ENCODE assay signal across 24 mouse cellular contexts in genomic region chr3:96292641-96293040, GRCm38 (mm10). TPM values are rescaled to one million over a fixed set of nuclear protein-coding genes. Genes with fewer than 3 reads are reported as not detected.
DNase-seq lines count a peak whose midpoint lies in the region; ATAC-seq and TF ChIP-seq lines count a peak whose summit lies in the region.
"Had no signal": no experiment of that assay in that cellular context is flagged by ENCODE, and none has a peak within 500 bp of the region (broad histone marks: within the 10 kb centered on the region; RNA-seq: fewer than 3 reads in every experiment).

No protein-coding gene starts in this region.

- no peaks in the 10 kb centered on the region for H3K9me3 ChIP-seq in liver, postnatal 0 days (ENCODE audit: low read length)
- no peaks in the 10 kb centered on the region for H3K9me3 ChIP-seq in liver, embryonic 11.5 days (ENCODE audit: control insufficient read depth, low read length)
- H3K9me3 ChIP-seq: embryonic facial prominence, embryonic 12.5 days; forebrain, embryonic 15.5 days; G1E; hindbrain, embryonic 10.5 days; hindbrain, embryonic 15.5 days had no signal

- TF ChIP-seq CTCF in liver, postnatal 0 days (IDR thresholded peaks at IDR 0.05; ENCODE audit: low read depth): no peak
- TF ChIP-seq CTCF in bone marrow macrophage, adult 2 months (IDR thresholded peaks at IDR 0.05; ENCODE audit: low read depth, low read length): no peak

- no peaks in the 10 kb centered on the region for H3K36me3 ChIP-seq in liver, postnatal 0 days (replicated peaks; ENCODE audit: insufficient read depth, low read length)
- no peaks in the 10 kb centered on the region for H3K36me3 ChIP-seq in liver, embryonic 11.5 days (ENCODE audit: control insufficient read depth, insufficient read depth, low read length)
- H3K36me3 ChIP-seq: embryonic facial prominence, embryonic 12.5 days; forebrain, embryonic 15.5 days; G1E; heart, embryonic 12.5 days; hindbrain, embryonic 10.5 days; hindbrain, embryonic 15.5 days had no signal

- no peak overlapping the region for H3K27ac ChIP-seq in liver, postnatal 0 days (ENCODE audit: low read depth)
- H3K27ac ChIP-seq in liver, embryonic 11.5 days (ENCODE audit: low read depth, low read length): no peak overlapping the region
- H3K27ac ChIP-seq in bone marrow macrophage, adult 2 months (ENCODE audit: insufficient read depth, low read depth, low read length): peak overlapping the region; percentile 96
- H3K27ac ChIP-seq: embryonic facial prominence, embryonic 12.5 days; forebrain, embryonic 15.5 days; hindbrain, embryonic 10.5 days; hindbrain, embryonic 15.5 days had no signal

- 0 out of 2 replicates have a peak, but pooled peaks cover 2% of the 10 kb centered on the region for H3K4me1 ChIP-seq in liver, postnatal 0 days (ENCODE audit: insufficient read depth)
- no peaks in the 10 kb centered on the region for H3K4me1 ChIP-seq in liver, embryonic 11.5 days (replicated peaks; ENCODE audit: control insufficient read depth, insufficient read depth, low read length)
- H3K4me1 ChIP-seq in bone marrow macrophage, adult 2 months (ENCODE audit: control insufficient read depth, insufficient read depth, low read length): peaks cover 26% of the 10 kb centered on the region
- H3K4me1 ChIP-seq: embryonic facial prominence, embryonic 12.5 days; forebrain, embryonic 15.5 days; heart, embryonic 12.5 days; hindbrain, embryonic 10.5 days; hindbrain, embryonic 15.5 days had no signal

- no peak for DNase-seq in liver, postnatal 0 days
- no peak for DNase-seq in liver, embryonic 11.5 days (ENCODE audit: low spot score)
- peak; percentile 75 for DNase-seq in ES-CJ7 (ENCODE audit: low read depth, low spot score)
- DNase-seq in layer of hippocampus, adult 9-10 months (ENCODE audit: low spot score): no peak
- no peak for DNase-seq in lung, adult 18-20 months
- DNase-seq: adrenal gland, postnatal 14 days; cerebellum, adult 11-12 months; cerebellum, adult 9-10 months; cerebellum, postnatal 25 days; gastrocnemius, postnatal 36 days; heart, adult 18-20 months had no signal

- 0 out of 2 replicates have a peak overlapping the region, but pooled peaks have one; percentile 30 for H3K9ac ChIP-seq in liver, postnatal 0 days (replicated peaks)
- no peak overlapping the region for H3K9ac ChIP-seq in liver, embryonic 11.5 days (ENCODE audit: low read depth, low read length)
- H3K9ac ChIP-seq: embryonic facial prominence, embryonic 12.5 days; forebrain, embryonic 15.5 days; heart, embryonic 12.5 days; hindbrain, embryonic 15.5 days had no signal

- no peak for TF ChIP-seq EP300 in liver, postnatal 0 days (IDR thresholded peaks at IDR 0.05; ENCODE audit: low read depth)

- TF ChIP-seq POLR2A in bone marrow macrophage, adult 2 months (IDR thresholded peaks at IDR 0.05; ENCODE audit: borderline replicate concordance, low read depth, low read length): no peak

- H3K4me2 ChIP-seq in liver, postnatal 0 days (ENCODE audit: low read depth, low read length): no peak overlapping the region
- H3K4me2 ChIP-seq in liver, embryonic 11.5 days: no peak overlapping the region
- H3K4me2 ChIP-seq: embryonic facial prominence, embryonic 12.5 days; forebrain, embryonic 15.5 days; heart, embryonic 12.5 days; hindbrain, embryonic 15.5 days had no signal

- 65% methylated on average over 6 of the region's 6 CpGs for WGBS in liver, postnatal 0 days (ENCODE audit: insufficient replicate concordance)
- 63% methylated on average over 6 of the region's 6 CpGs for WGBS in liver, embryonic 11.5 days

- 0 out of 2 replicates have a peak overlapping the region, but pooled peaks have one; percentile 5 for H3K4me3 ChIP-seq in liver, postnatal 0 days (ENCODE audit: low read depth, low read length)
- no peak overlapping the region for H3K4me3 ChIP-seq in liver, embryonic 11.5 days (ENCODE audit: low read depth, low read length)
- peak overlapping the region; percentile 58 for H3K4me3 ChIP-seq in bone marrow macrophage, adult 2 months (ENCODE audit: insufficient read depth, low read length)
- H3K4me3 ChIP-seq: embryonic facial prominence, embryonic 12.5 days; forebrain, embryonic 15.5 days; heart, embryonic 12.5 days; hindbrain, embryonic 10.5 days; hindbrain, embryonic 15.5 days had no signal

- ATAC-seq in liver, postnatal 0 days: no peak
- ATAC-seq in liver, embryonic 11.5 days (replicated peaks; ENCODE audit: low FRiP score): no peak
- no peak for ATAC-seq in monocyte, adult 5-6 weeks (replicated peaks; ENCODE audit: insufficient number of reproducible peaks, low FRiP score, low TSS enrichment, poor library complexity, severe bottlenecking)
- ATAC-seq: activated CD4-positive, CD25-positive, alpha-beta regulatory T cell, adult 4 months; forebrain, embryonic 15.5 days had no signal

- H3K27me3 ChIP-seq in liver, postnatal 0 days (ENCODE audit: insufficient read depth, low read length): no peaks in the 10 kb centered on the region
- H3K27me3 ChIP-seq in liver, embryonic 11.5 days (replicated peaks; ENCODE audit: control insufficient read depth, insufficient read depth, low read length): no peaks in the 10 kb centered on the region
- H3K27me3 ChIP-seq: embryonic facial prominence, embryonic 12.5 days; forebrain, embryonic 15.5 days; hindbrain, embryonic 15.5 days had no signal

RNA-seq across cellular contexts. Expression of gene Fcgr1, which starts 1.1 kb away (rescaled TPM):
- polyA plus RNA-seq in liver, postnatal 0 days (2015; fragmentation: Nextera tagmentation; extraction: Ambion mirVana): 6.2 and 8.7 TPM in 2 replicates
- polyA plus RNA-seq in liver, embryonic 11.5 days (2014; fragmentation: Nextera tagmentation; extraction: Ambion mirVana): 4.1 TPM in 2 replicates
- 153 and 166 TPM in 2 replicates for polyA plus RNA-seq in bone marrow macrophage, adult 2 months (2012; ENCODE audit: insufficient read depth, insufficient read length, missing spikeins)
- total RNA-seq in monocyte, adult 5-6 weeks (2017): 11.6 to 16.4 TPM (median 12.6 TPM) in 3 replicates
- polyA plus RNA-seq: activated CD4-positive, CD25-positive, alpha-beta regulatory T cell, adult 4 months; G1E had no signal

RNA-seq across cellular contexts. Expression of gene Hist2h2bb, which starts 23.1 kb away (rescaled TPM):
- polyA plus RNA-seq in liver, postnatal 0 days (2015; fragmentation: Nextera tagmentation; extraction: Ambion mirVana): 9.4 and 11.0 TPM in 2 replicates
- polyA plus RNA-seq in liver, embryonic 11.5 days (2014; fragmentation: Nextera tagmentation; extraction: Ambion mirVana): 15.1 and 18.9 TPM in 2 replicates
- polyA plus RNA-seq in bone marrow macrophage, adult 2 months (2012; ENCODE audit: insufficient read depth, insufficient read length, missing spikeins): 3.1 and 3.6 TPM in 2 replicates
- total RNA-seq in monocyte, adult 5-6 weeks (2017): 249 to 540 TPM (median 349 TPM) in 3 replicates

RNA-seq across cellular contexts. Expression of gene Hist2h3b, which starts 24.2 kb away (rescaled TPM):
- 56.1 and 84.5 TPM in 2 replicates for polyA plus RNA-seq in liver, postnatal 0 days (2015; fragmentation: Nextera tagmentation; extraction: Ambion mirVana)
- polyA plus RNA-seq in liver, embryonic 11.5 days (2014; fragmentation: Nextera tagmentation; extraction: Ambion mirVana): 45.6 and 60.2 TPM in 2 replicates
- 4.8 and 5.0 TPM in 2 replicates for polyA plus RNA-seq in bone marrow macrophage, adult 2 months (2012; ENCODE audit: insufficient read depth, insufficient read length, missing spikeins)
- 4.4 to 34.9 TPM (median 10.9 TPM) in 3 replicates for total RNA-seq in monocyte, adult 5-6 weeks (2017)

RNA-seq across cellular contexts. Expression of gene Hist2h4, which starts 29.5 kb away (rescaled TPM):
- 40.3 and 56.7 TPM in 2 replicates for polyA plus RNA-seq in liver, postnatal 0 days (2015; fragmentation: Nextera tagmentation; extraction: Ambion mirVana)
- 3.5 and 5.0 TPM in 2 replicates for polyA plus RNA-seq in liver, embryonic 11.5 days (2014; fragmentation: Nextera tagmentation; extraction: Ambion mirVana)
- 1.9 and 3.1 TPM in 2 replicates for polyA plus RNA-seq in bone marrow macrophage, adult 2 months (2012; ENCODE audit: insufficient read depth, insufficient read length, missing spikeins)
- 9.6 to 40.3 TPM (median 12.9 TPM) in 3 replicates for total RNA-seq in monocyte, adult 5-6 weeks (2017)

RNA-seq across cellular contexts. Expression of gene Hist2h3c1, which starts 46.2 kb away (rescaled TPM):
- polyA plus RNA-seq in liver, postnatal 0 days (2015; fragmentation: Nextera tagmentation; extraction: Ambion mirVana): 0.78 and 1.5 TPM in 2 replicates
- 0.93 and 1.5 TPM in 2 replicates for polyA plus RNA-seq in liver, embryonic 11.5 days (2014; fragmentation: Nextera tagmentation; extraction: Ambion mirVana)
- 4.9 and 7.4 TPM in 2 replicates for polyA plus RNA-seq in bone marrow macrophage, adult 2 months (2012; ENCODE audit: insufficient read depth, insufficient read length, missing spikeins)
- total RNA-seq in monocyte, adult 5-6 weeks (2017): not detected in 3 replicates
- total RNA-seq: adrenal gland, adult 18-20 months; gastrocnemius, adult 8-10 months; gastrocnemius, postnatal 36 days; heart, adult 18-20 months; heart, postnatal 25 days had no signal
- polyA plus RNA-seq: activated CD4-positive, CD25-positive, alpha-beta regulatory T cell, adult 4 months; cortical plate, adult 2 months; G1E had no signal

Comparison
In these comparisons a context has a peak if more than half of its experiments do, and no peak if none do; other contexts are left out.
1. RNA of gene Fcgr1, which starts 1.1 kb away (polyA plus RNA-seq): 153 to 166 TPM in bone marrow macrophage, adult 2 months; 6.2 to 8.7 TPM in liver, postnatal 0 days and 4.1 TPM in liver, embryonic 11.5 days; every median in the first group is over 10 times any median in the second.